Mouse (Mus musculus) thymus, postnatal 10 days (tissue): ENCODE results near the gene Stat4.
A peak's percentile ranks its signal among the peaks of the same experiment; 100 is the strongest.

Source experiments
- DNase-seq, 2 experiments: peaks; one replicate each; pipeline ENCODE4 v3.0.0; 2021; ENCODE audit warnings: low spot score in 2 of 2

Gene Stat4

GRCm38 (mm10) chr1:52146214-52146970 lies 159.4 kb downstream of the Stat4 start:
- DNase-seq = peak; percentile 43 to 74

DNA sequence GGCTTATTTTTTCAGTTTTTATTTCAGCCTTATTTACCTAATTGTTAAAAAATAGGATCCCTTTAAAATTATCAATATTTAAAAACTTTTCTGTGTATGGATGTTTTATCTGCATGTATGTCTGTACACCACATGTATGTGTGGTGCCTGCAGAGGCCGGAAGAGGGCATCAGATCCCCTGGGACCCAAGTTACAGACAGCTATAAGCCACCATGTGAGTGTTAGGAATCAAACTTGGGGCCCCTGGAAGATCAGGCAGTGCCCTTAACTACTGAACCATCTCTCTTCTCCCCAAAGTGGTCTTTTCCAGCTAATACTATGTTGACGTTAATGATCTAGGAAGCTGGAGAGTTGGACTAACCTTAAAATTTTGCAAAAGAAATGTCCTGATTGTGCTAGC lies 160.5 kb downstream of the Stat4 start:
- no peak for DNase-seq

DNA sequence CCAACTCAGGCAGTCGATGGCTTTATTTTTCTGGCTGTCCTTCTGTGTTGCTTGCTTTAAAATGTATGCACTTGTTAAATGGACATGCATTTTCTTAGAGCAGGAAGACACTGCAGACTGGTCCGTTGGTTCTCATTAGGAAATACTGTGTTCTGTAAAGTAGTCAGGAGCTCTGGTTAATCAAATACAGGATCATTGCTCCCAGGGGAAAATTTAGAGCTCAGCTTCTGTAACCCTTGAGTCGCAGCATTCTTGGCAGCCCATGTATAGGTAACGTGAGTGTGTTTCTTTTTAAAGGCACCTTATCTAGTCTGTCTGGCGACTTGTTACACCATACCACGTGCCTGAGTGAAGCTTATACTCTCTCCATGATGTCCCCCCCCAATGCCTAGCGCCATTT lies 161.2 kb downstream of the Stat4 start:
- no peak for DNase-seq

- DNase-seq = peak; percentile 44 to 51
Measured at GRCm38 (mm10) chr1:52148696-52149095, 161.7 kb downstream of the Stat4 start.

DNA sequence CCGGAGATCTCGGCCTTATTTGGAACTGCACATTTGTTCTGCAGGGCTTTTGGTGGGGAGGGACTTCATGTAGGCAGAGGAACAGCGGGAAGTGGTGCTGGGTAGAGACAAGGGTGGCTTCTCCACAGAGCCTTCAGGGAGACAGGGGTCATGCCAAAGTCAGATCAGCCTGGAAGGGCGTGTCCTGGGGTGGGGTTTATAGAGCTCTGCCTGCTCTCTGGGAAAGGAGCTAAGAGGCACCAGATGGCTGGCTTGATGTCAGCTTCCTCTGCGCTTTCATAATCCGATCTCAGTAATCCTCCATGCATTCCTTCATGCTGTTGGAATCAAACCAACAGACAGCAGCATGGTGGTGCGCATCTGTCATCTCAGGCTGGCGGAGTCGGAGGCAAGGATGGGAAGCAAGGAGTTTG lies 163.0 kb downstream of the Stat4 start:
- peak; percentile 62 to 65 for DNase-seq

DNA sequence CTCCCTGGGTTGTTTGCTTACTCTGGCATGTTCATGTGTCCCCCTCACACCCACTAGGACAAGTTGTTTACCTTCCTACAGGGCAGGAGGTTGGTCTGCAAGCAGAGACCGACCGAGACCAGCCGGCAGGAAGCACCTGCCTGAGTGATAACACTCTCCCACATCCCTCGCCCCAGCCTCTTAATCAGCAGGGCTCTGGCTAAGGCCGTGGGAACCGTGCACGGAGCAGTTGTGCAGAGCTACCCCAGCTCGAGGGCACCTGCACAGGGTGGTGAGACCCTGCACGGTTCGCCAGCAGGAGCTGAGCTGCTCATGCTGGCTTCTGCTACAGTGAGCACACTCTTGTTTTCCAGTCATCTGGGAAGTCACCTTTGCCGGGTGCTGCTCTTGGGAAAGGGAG lies 163.7 kb downstream of the Stat4 start:
- DNase-seq = peak; percentile 78 to 84

- DNase-seq = no peak
Measured at GRCm38 (mm10) chr1:52151166-52151565, 164.2 kb downstream of the Stat4 start.

- DNase-seq = no peak
Measured at GRCm38 (mm10) chr1:52152369-52152768, 165.4 kb downstream of the Stat4 start.

DNA sequence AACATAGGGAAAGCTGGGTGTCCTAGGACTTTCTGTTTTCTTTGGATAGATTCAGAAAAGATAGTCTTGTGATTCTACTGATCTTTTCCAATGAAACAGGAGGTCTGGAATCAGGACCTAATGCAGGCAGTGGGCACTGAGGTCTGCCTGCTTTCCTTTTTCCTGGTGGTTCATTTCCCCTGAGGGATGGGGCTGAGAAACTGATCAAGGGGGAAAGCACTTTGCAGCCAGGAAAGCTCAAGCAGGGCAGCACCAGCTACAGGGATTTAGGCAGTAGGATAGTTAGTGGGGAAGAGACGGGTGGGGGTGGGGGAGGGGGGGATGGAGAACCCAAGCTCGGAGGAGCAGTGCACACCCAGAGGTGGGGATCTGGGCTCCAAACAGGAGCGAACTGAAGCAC lies 166.0 kb downstream of the Stat4 start:
- DNase-seq = no peak

- DNase-seq = no peak
Measured at GRCm38 (mm10) chr1:52154890-52155289, 167.9 kb downstream of the Stat4 start.

DNA sequence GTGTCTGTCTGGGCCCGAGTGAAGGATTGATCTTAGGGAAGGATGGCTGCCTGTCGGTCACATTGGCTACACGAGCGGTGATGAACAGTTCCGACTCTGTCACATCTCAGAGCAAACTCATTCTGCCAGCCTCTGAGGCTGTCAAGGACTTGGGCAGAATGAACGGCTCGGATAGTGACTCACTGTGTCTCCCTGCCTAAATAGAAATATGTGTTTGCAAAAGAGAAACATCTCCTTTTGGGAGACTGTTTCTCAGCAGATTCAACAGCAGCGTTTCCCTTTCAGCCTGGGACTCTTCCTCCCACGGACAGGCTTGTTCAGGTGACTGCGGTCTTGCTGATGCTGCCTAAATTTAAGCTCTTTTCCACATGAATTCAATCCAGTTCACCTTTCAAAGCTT lies 169.4 kb downstream of the Stat4 start:
- no peak for DNase-seq
